Mouse (Mus musculus) CH12.LX (cell line): ENCODE measurements around the gene Elovl7. TPM values are rescaled to one million over a fixed set of nuclear protein-coding genes. Genes with fewer than 3 reads are reported as not detected.

ENCODE experiments used
- DNase-seq: peaks from one replicate; pipeline ENCODE4 v3.0.0-alpha.2; 2013; ENCODE audit errors: extremely low read depth
- H3K27ac ChIP-seq: 2 replicates; pipeline ENCODE4 v1.5.1; 2012; ENCODE audit warnings: low read depth, mild to moderate bottlenecking, control low read depth, moderate library complexity; ENCODE audit not compliant: insufficient read depth
- H3K27me3 ChIP-seq: replicated peaks from 2 replicates; pipeline ENCODE3; 2012; ENCODE audit warnings: inconsistent platforms
- H3K36me3 ChIP-seq, 2 experiments: replicated peaks in 1 of 2; 2 replicates each; pipeline versions ENCODE3 to v1.6.1; 2012; ENCODE audit warnings: inconsistent platforms in 1 of 2, low read length in 1 of 2, mild to moderate bottlenecking in 1 of 2, mixed read lengths in 1 of 2, moderate library complexity in 1 of 2; ENCODE audit not compliant: control insufficient read depth in 1 of 2, insufficient read depth in 1 of 2
- H3K4me1 ChIP-seq, 2 experiments: 2 replicates each; pipeline ENCODE4 v1.6.1; 2012; ENCODE audit warnings: inconsistent platforms in 1 of 2, moderate library complexity in 1 of 2; ENCODE audit not compliant: insufficient read depth in 2 of 2, control insufficient read depth in 1 of 2
- H3K4me2 ChIP-seq: 2 replicates; pipeline ENCODE4 v1.6.1; 2012; ENCODE audit warnings: low read depth, mild to moderate bottlenecking, control low read depth; ENCODE audit not compliant: poor library complexity, insufficient read depth, severe bottlenecking
- H3K4me3 ChIP-seq, 3 experiments: fragments of 150-350 bp in 1 of 3; sonication (generic) in 1 of 3; replicated peaks in 1 of 3; 2 replicates each; pipeline versions ENCODE3 to v1.5.1; 2011 to 2012; ENCODE audit warnings: low read depth in 2 of 3, low read length in 2 of 3, mild to moderate bottlenecking in 2 of 3, moderate library complexity in 2 of 3, control low read depth in 1 of 3, improper control_type of control experiment in 1 of 3, inconsistent platforms in 1 of 3, mixed read lengths in 1 of 3; ENCODE audit not compliant: poor library complexity in 1 of 3
- H3K79me2 ChIP-seq: replicated peaks from 2 replicates; pipeline ENCODE4 v1.6.1; 2012; ENCODE audit warnings: mild to moderate bottlenecking, moderate library complexity; ENCODE audit not compliant: control insufficient read depth, poor library complexity, insufficient read depth, severe bottlenecking; ENCODE audit errors: extremely low read depth
- H3K9ac ChIP-seq: 2 replicates; pipeline ENCODE4 v1.6.1; 2012; ENCODE audit warnings: low read depth, mild to moderate bottlenecking, control low read depth, moderate library complexity; ENCODE audit not compliant: insufficient read depth
- H3K9me3 ChIP-seq: replicated peaks from 2 replicates; pipeline ENCODE3; 2012; ENCODE audit warnings: low read length, inconsistent platforms, mixed read lengths
- BHLHE40 ChIP-seq: IDR thresholded peaks from 2 replicates; pipeline ENCODE4 v1.6.1; 2011; ENCODE audit warnings: mild to moderate bottlenecking, low read depth, low read length, improper control_type of control experiment
- CHD2 ChIP-seq: IDR thresholded peaks from 2 replicates; pipeline ENCODE4 v1.6.1; 2011; ENCODE audit warnings: low read length, improper control_type of control experiment
- CTCF ChIP-seq, 2 experiments: IDR thresholded peaks in 1 of 2; conservative IDR thresholded peaks in 1 of 2; 2 replicates each; pipeline ENCODE4 v1.5.1; 2011 to 2012; ENCODE audit warnings: low read depth in 2 of 2, low read length in 2 of 2, improper control_type of control experiment in 1 of 2, inconsistent platforms in 1 of 2, mild to moderate bottlenecking in 1 of 2, moderate library complexity in 1 of 2
- E2F4 ChIP-seq: IDR thresholded peaks from 2 replicates; pipeline ENCODE4 v1.6.1; 2011; ENCODE audit warnings: low read depth, low read length, improper control_type of control experiment; ENCODE audit not compliant: insufficient replicate concordance
- ELF1 ChIP-seq: IDR thresholded peaks from 2 replicates; pipeline ENCODE4 v1.6.1; 2014; ENCODE audit warnings: low read depth, mild to moderate bottlenecking, inconsistent platforms, low read length, improper control_type of control experiment
- GABPA ChIP-seq: IDR thresholded peaks from 2 replicates; pipeline ENCODE4 v1.6.1; 2012; ENCODE audit warnings: low read depth, low read length, improper control_type of control experiment, inconsistent platforms; ENCODE audit not compliant: insufficient replicate concordance
- IRF4 ChIP-seq: IDR thresholded peaks from 2 replicates; pipeline ENCODE4 v1.6.1; 2014; ENCODE audit warnings: low read depth, mild to moderate bottlenecking, inconsistent platforms, low read length, improper control_type of control experiment
- JUN ChIP-seq: IDR thresholded peaks from 2 replicates; pipeline ENCODE4 v1.6.1; 2011; ENCODE audit warnings: low read depth, mild to moderate bottlenecking, low read length, improper control_type of control experiment, moderate library complexity; ENCODE audit not compliant: insufficient read depth
- JUND ChIP-seq: conservative IDR thresholded peaks from 2 replicates; pipeline ENCODE4 v1.6.1; 2011; ENCODE audit warnings: low read depth, low read length, improper control_type of control experiment
- KAT2A ChIP-seq: IDR thresholded peaks from 2 replicates; pipeline ENCODE4 v1.6.1; 2012; ENCODE audit warnings: low read length, improper control_type of control experiment, inconsistent platforms; ENCODE audit not compliant: insufficient replicate concordance
- MAFK ChIP-seq: IDR thresholded peaks from 2 replicates; pipeline ENCODE4 v1.6.1; 2011; ENCODE audit warnings: low read length, improper control_type of control experiment; ENCODE audit not compliant: insufficient replicate concordance
- MAX ChIP-seq: IDR thresholded peaks from 2 replicates; pipeline ENCODE4 v1.6.1; 2011; ENCODE audit warnings: low read length, improper control_type of control experiment
- MAZ ChIP-seq: IDR thresholded peaks from 2 replicates; pipeline ENCODE4 v1.6.1; 2012; ENCODE audit warnings: low read depth, mild to moderate bottlenecking, inconsistent platforms, low read length, improper control_type of control experiment, moderate library complexity
- MEF2A ChIP-seq: IDR thresholded peaks from 2 replicates; pipeline ENCODE4 v1.6.1; 2014; ENCODE audit warnings: low read depth, mild to moderate bottlenecking, inconsistent platforms, low read length, improper control_type of control experiment, borderline replicate concordance
- MXI1 ChIP-seq: IDR thresholded peaks from 2 replicates; pipeline ENCODE4 v1.6.1; 2011; ENCODE audit warnings: mild to moderate bottlenecking, low read depth, low read length, improper control_type of control experiment
- MYC ChIP-seq: IDR thresholded peaks from 2 replicates; pipeline ENCODE4 v1.6.1; 2011; ENCODE audit warnings: low read depth, mild to moderate bottlenecking, improper control_type of control experiment, low read length
- NRF1 ChIP-seq: IDR thresholded peaks from 2 replicates; pipeline ENCODE4 v1.6.1; 2014; ENCODE audit warnings: low read depth, mild to moderate bottlenecking, inconsistent platforms, low read length, improper control_type of control experiment, moderate library complexity
- POLR2A ChIP-seq: IDR thresholded peaks from 2 replicates; pipeline ENCODE4 v1.6.1; 2011; ENCODE audit warnings: low read depth, mild to moderate bottlenecking, improper control_type of control experiment, low read length
- SIN3A ChIP-seq: IDR thresholded peaks from 2 replicates; pipeline ENCODE4 v1.6.1; 2012; ENCODE audit warnings: low read length, improper control_type of control experiment, inconsistent platforms
- SMC3 ChIP-seq: IDR thresholded peaks from 2 replicates; pipeline ENCODE4 v1.6.1; 2011; ENCODE audit warnings: low read depth, low read length, improper control_type of control experiment
- UBTF ChIP-seq: IDR thresholded peaks from 2 replicates; pipeline ENCODE4 v1.6.1; 2012; ENCODE audit warnings: low read depth, mild to moderate bottlenecking, inconsistent platforms, low read length, improper control_type of control experiment, moderate library complexity
- USF1 ChIP-seq: IDR thresholded peaks from 2 replicates; pipeline ENCODE4 v1.6.1; 2014; ENCODE audit warnings: low read depth, mild to moderate bottlenecking, inconsistent platforms, low read length, improper control_type of control experiment
- USF2 ChIP-seq: conservative IDR thresholded peaks from 2 replicates; pipeline ENCODE4 v1.6.1; 2011; ENCODE audit warnings: low read depth, low read length, improper control_type of control experiment
- ZC3H11A ChIP-seq: IDR thresholded peaks from 2 replicates; pipeline ENCODE4 v1.6.1; 2012; ENCODE audit warnings: low read depth, mild to moderate bottlenecking, inconsistent platforms, low read length, improper control_type of control experiment
- ZKSCAN1 ChIP-seq: IDR thresholded peaks from 2 replicates; pipeline ENCODE4 v1.6.1; 2012; ENCODE audit warnings: low read depth, inconsistent platforms, low read length, improper control_type of control experiment, borderline replicate concordance
- ZMIZ1 ChIP-seq: IDR thresholded peaks from 2 replicates; pipeline ENCODE4 v1.6.1; 2012; ENCODE audit warnings: low read depth, mild to moderate bottlenecking, inconsistent platforms, low read length, improper control_type of control experiment
- ZNF384 ChIP-seq: IDR thresholded peaks from 2 replicates; pipeline ENCODE4 v1.6.1; 2012; ENCODE audit warnings: low read depth, low read length, improper control_type of control experiment, inconsistent platforms
- dilution Hi-C: fragments of 300-500 bp; cut with MboI; formaldehyde crosslinking; loops from 2 replicates; pipeline ENCODE4 v1.14.3; 2020; ENCODE audit warnings: low sequenced_read_pairs; ENCODE audit not compliant: extremely low pct_unique_long_range_greater_than_20kb, extremely low pct_ligation_motif_present
- in situ Hi-C: fragments of 300-500 bp; cut with MboI; formaldehyde crosslinking; loops from 3 replicates; pipeline ENCODE4 v1.14.3; 2019; ENCODE audit warnings: low sequenced_read_pairs, low pct_ligation_motif_present, low pct_unique_long_range_greater_than_20kb, mixed read lengths
- polyA plus RNA-seq: library from polyadenylated mRNA; unstranded; fragments of >175 nt; gene quantifications from 2 replicates; pipeline ENCODE4 v1.2.1, GENCODE M21; 2012; ENCODE audit warnings: low read depth; ENCODE audit not compliant: insufficient read length
- total RNA-seq, 2 experiments: library from RNA; depleted of rRNA; stranded (reverse); fragments of 300-350 nt in 1 of 2; fragments of >200 nt in 1 of 2; gene quantifications; 2 replicates each; pipeline ENCODE4 v1.2.3; 2012 to 2014

Elovl7 gene
- total and polyA plus RNA-seq, 3 experiments, result 5.3 to 11.9 (median 8.3) TPM

DNA sequence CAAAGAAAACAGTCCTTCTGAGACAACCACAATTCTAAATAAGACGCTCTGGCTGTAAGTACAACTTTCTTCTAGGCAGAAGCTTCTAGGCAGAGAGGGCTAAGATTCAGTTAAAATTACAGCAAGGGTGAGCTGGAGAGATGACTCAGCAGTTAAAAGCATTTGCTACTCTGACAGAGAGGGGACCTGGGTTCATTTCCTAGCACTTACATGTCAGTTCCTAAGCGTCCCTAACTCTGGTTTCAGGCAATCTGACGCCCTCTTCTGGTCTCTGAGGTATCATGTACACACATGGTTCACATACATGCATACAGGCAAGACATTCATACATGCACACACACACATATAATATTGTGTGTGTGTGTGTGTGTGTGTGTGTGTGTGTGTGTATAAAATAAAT, 28.7 kb upstream of the Elovl7 start:
- H3K36me3 ChIP-seq, result peaks cover 54 to 78% of the 10 kb centered on the region in 2 experiments
- no peak for DNase-seq

DNA sequence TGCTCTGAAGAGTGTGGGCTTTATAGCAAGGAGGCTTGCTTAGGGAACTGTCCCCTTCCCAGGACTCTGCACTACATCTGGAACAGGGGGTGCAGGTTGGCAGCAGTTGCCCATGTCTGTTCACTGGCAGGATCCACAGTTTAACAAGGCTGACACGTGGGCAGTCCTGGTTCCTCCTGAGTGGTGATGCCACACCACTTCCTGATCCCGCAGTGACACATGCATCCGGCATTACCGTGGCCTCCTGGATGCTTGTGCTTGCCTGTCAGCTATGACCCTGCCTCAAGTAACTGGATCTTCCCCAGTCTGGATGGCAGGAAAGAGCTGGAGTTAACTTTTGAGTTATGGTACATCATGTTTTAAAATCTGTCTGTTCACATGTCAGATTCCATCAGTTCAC, 26.2 kb upstream of the Elovl7 start:
- no peak overlapping the region for H3K4me2 ChIP-seq
- H3K27me3 ChIP-seq, result no peaks in the 10 kb centered on the region
- in situ Hi-C loops, result loop anchor here (25.0 kb wide), 1 partner anchor 1024 kb away; no protein-coding TSS in a partner anchor
- H3K9ac ChIP-seq, result no peak overlapping the region
- no peaks in the 10 kb centered on the region for H3K9me3 ChIP-seq
- no peak for DNase-seq
- H3K27ac ChIP-seq, result no peak overlapping the region
- peaks cover 4 to 18% of the 10 kb centered on the region in 2 experiments; a peak in 3 of 4 replicates for H3K4me1 ChIP-seq
- dilution Hi-C loops, result no loop called here
- H3K36me3 ChIP-seq, result peaks cover 36 to 65% of the 10 kb centered on the region in 2 experiments
- no peak for TF ChIP-seq BHLHE40
- TF ChIP-seq CHD2, result no peak
- TF ChIP-seq ELF1, result no peak
- no peak for TF ChIP-seq SIN3A
- no peak for TF ChIP-seq UBTF
- no peak for TF ChIP-seq E2F4
- no peak for TF ChIP-seq ZMIZ1
- TF ChIP-seq MAX, result no peak
- TF ChIP-seq ZKSCAN1, result no peak
- TF ChIP-seq ZNF384, result no peak
- TF ChIP-seq NRF1, result no peak
- TF ChIP-seq MYC, result no peak
- no peak for TF ChIP-seq KAT2A
- no peak for TF ChIP-seq IRF4
- TF ChIP-seq USF2, result no peak
- TF ChIP-seq SMC3, result no peak
- no peak overlapping the region for H3K4me3 ChIP-seq
- no peaks in the 10 kb centered on the region for H3K79me2 ChIP-seq

More for the DNA sequence above, 28.7 kb upstream of the Elovl7 start:
- no peaks in the 10 kb centered on the region for H3K9me3 ChIP-seq
- dilution Hi-C loops, result no loop called here
- H3K4me1 ChIP-seq, result peaks cover under 1 to 5% of the 10 kb centered on the region in 2 experiments; a peak in 3 of 4 replicates
- no peak overlapping the region for H3K4me2 ChIP-seq
- H3K27me3 ChIP-seq, result no peaks in the 10 kb centered on the region
- TF ChIP-seq GABPA (no peak), MEF2A (no peak), MAFK (no peak), JUN (no peak), MAZ (no peak), BHLHE40 (no peak), USF1 (no peak), JUND (no peak), CHD2 (no peak), CTCF (conservative IDR thresholded peaks at IDR 0.05 in 1 of 2, IDR thresholded peaks at IDR 0.05 in 1 of 2; ENCODE audit: low read depth in 2 of 2, low read length in 2 of 2) (no peak), MXI1 (no peak), POLR2A (no peak), ZC3H11A (no peak)
- H3K79me2 ChIP-seq, result no peaks in the 10 kb centered on the region
- no peak overlapping the region for H3K27ac ChIP-seq
- no peak overlapping the region for H3K9ac ChIP-seq
- in situ Hi-C loops, result loop anchor here (25.0 kb wide), 1 partner anchor 1027 kb away; no protein-coding TSS in a partner anchor
- no peak overlapping the region for H3K4me3 ChIP-seq
